Mouse (Mus musculus) forebrain, embryonic 10.5 days (tissue): ENCODE results near the gene Cyp2u1. TPM values are rescaled to one million over a fixed set of nuclear protein-coding genes. Genes with fewer than 3 reads are reported as not detected.
A peak's percentile ranks its signal among the peaks of the same experiment; 100 is the strongest.

Experiments used
- DNase-seq: peaks from one replicate; pipeline ENCODE4 v3.0.0-alpha.2; 2017; ENCODE audit warnings: low spot score; ENCODE audit errors: extremely low spot score
- H3K27ac ChIP-seq: fragments of 300-500 bp; sonication (generic); 2 replicates; pipeline ENCODE4 v1.5.1; 2016; ENCODE audit warnings: mild to moderate bottlenecking
- H3K27me3 ChIP-seq: fragments of 300-500 bp; sonication (generic); 2 replicates; pipeline ENCODE4 v1.6.1; 2016; ENCODE audit warnings: mild to moderate bottlenecking; ENCODE audit not compliant: poor library complexity, severe bottlenecking
- H3K36me3 ChIP-seq: fragments of 300-500 bp; sonication (generic); replicated peaks from 2 replicates; pipeline ENCODE4 v1.6.1; 2016; ENCODE audit warnings: mild to moderate bottlenecking, moderate library complexity
- H3K4me1 ChIP-seq: fragments of 300-500 bp; sonication (generic); 2 replicates; pipeline ENCODE4 v1.6.1; 2016
- H3K4me3 ChIP-seq: fragments of 300-500 bp; sonication (generic); 2 replicates; pipeline ENCODE4 v1.5.1; 2016; ENCODE audit warnings: mild to moderate bottlenecking, moderate library complexity
- H3K9me3 ChIP-seq: fragments of 300-500 bp; sonication (generic); 2 replicates; pipeline ENCODE4 v1.6.1; 2016; ENCODE audit warnings: mild to moderate bottlenecking, moderate library complexity
- WGBS: fragments of 180-500 bp; shearing (Covaris S2); methylation state at CpG from one replicate; pipeline ENCODE4 v1.1.7; 2016; 5-methylcytosine and 5-hydroxymethylcytosine counted together
- polyA plus RNA-seq: library from polyadenylated mRNA; unstranded; fragments of >200 nt; fragmentation: Nextera tagmentation; extraction: Ambion mirVana; gene quantifications from 2 replicates; pipeline ENCODE4 v1.2.1, GENCODE M21; 2016

Cyp2u1 gene
- polyA plus RNA-seq, 1 experiment from 2014 or later, result 1.6 TPM

DNA sequence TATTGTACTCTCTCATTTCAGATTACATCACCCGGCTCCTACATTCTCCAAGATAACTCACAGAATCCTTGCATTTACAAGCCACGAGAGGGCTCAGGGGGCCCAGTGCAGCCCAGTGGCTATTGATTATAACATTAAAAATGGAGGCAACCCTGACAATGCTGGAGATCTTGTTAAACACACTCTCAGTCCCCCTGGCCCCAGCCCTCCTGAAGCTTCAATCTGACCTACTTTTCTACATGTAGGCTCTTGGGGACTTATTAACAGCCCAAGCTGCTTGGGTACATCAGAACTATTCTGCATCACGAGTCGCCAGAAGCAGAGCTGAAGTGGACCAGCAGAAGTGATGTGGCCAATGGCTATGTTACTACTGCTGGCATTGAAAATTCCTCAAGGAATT lies 23.6 kb upstream of the Cyp2u1 start:
- no peak for DNase-seq
- H3K9me3 ChIP-seq, result peaks cover 3% of the 10 kb centered on the region; the same call in 1 of the 2 replicates
- H3K4me1 ChIP-seq, result no peaks in the 10 kb centered on the region
- WGBS, result 90% methylated on average over 4 of the region's 4 CpGs
- no peak overlapping the region for H3K4me3 ChIP-seq
- no peaks in the 10 kb centered on the region for H3K36me3 ChIP-seq
- no peak overlapping the region for H3K27ac ChIP-seq
- H3K27me3 ChIP-seq, result no peaks in the 10 kb centered on the region

DNA sequence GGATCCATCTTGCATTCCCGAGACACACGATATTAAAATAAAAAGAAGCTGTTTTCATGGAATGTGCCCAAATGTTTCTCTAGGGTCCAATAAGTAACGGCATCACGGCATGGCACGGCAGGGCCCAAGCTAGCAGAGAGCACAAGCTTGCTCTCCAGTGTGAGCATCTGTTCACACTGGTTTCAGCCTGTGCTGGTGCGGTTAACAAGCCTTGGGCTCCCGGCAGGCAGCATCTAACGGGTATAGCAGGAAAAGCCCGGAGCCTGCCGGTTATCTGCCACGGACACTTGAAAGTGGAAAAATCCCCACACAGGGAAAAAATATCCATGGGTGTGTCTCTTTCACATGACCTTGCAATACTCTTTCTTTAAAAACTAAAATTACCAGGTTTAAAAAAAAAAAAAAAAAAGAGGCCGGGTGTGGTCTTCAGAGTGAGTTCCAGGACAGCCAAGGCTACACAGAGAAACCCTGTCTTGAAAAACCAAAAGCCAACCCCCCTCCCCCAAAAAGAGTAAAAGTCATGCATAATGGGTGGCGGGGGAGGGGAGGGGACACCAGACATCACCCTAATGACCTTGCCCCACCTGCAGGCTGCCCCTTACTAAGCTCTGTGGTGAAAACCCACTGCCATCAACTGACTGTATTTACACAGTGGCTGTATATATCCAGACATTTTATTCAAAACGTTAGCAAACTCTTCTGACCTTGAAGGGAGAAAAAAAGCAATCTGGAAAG lies 19.2 kb upstream of the Cyp2u1 start:
- Histone ChIP-seq H3K4me3 (no peak overlapping the region), H3K36me3 (no peaks in the 10 kb centered on the region), H3K27me3 (peaks cover 5% of the 10 kb centered on the region; the same call in 1 of the 2 replicates), H3K4me1 (peaks cover 4% of the 10 kb centered on the region; the same call in 1 of the 2 replicates), H3K27ac (no peak overlapping the region), H3K9me3 (no peaks in the 10 kb centered on the region)
- DNase-seq, result no peak
- 81% methylated on average over 14 of the region's 14 CpGs for WGBS

GRCm38 (mm10) chr3:131320184-131320583 lies 17.2 kb upstream of the Cyp2u1 start:
- peaks cover 5% of the 10 kb centered on the region; the same call in 1 of the 2 replicates for H3K27me3 ChIP-seq
- H3K36me3 ChIP-seq, result no peaks in the 10 kb centered on the region
- peak; percentile 74 for DNase-seq
- H3K9me3 ChIP-seq, result no peaks in the 10 kb centered on the region
- 6% methylated on average over 3 of the region's 3 CpGs for WGBS
- peaks cover 14% of the 10 kb centered on the region for H3K4me1 ChIP-seq
- no peak overlapping the region for H3K4me3 ChIP-seq
- H3K27ac ChIP-seq, result no peak overlapping the region

DNA sequence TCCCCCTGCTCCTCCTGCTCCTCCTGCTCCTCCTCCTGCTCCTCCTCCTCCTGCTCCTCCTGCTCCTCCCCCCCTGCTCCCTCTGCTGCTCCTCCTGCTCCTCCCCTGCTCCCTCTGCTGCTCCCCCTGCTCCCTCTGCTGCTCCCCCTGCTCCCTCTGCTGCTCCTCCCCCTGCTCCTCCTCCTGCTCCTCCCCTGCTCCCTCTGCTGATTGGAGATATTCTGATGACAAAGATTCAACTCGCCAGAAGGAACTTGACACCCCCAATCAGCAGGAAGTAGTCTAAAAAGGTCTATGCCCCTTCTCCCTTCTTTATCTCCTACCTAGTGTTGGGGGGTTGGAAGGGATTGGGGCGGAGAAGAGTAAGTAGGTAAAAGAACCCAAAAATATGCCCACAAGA lies 15.2 kb upstream of the Cyp2u1 start:
- DNase-seq, result no peak
- H3K27me3 ChIP-seq, result peaks cover 5% of the 10 kb centered on the region; the same call in 1 of the 2 replicates
- 60% methylated on average over 2 of the region's 2 CpGs for WGBS

GRCm38 (mm10) chr3:131317126-131317525 lies 14.1 kb upstream of the Cyp2u1 start:
- no peaks in the 10 kb centered on the region for H3K36me3 ChIP-seq
- 91% methylated on average over 1 of the region's 1 CpGs for WGBS
- no peak for DNase-seq

More for the DNA sequence above, 15.2 kb upstream of the Cyp2u1 start:
- H3K27ac ChIP-seq, result no peak overlapping the region
- H3K4me3 ChIP-seq, result no peak overlapping the region
- H3K9me3 ChIP-seq, result no peaks in the 10 kb centered on the region
- peaks cover 14% of the 10 kb centered on the region for H3K4me1 ChIP-seq
- no peaks in the 10 kb centered on the region for H3K36me3 ChIP-seq

GRCm38 (mm10) chr3:131315957-131316510 lies 13.0 kb upstream of the Cyp2u1 start:
- Histone ChIP-seq H3K36me3 (no peaks in the 10 kb centered on the region), H3K9me3 (no peaks in the 10 kb centered on the region), H3K4me1 (peaks cover 14% of the 10 kb centered on the region), H3K27me3 (peaks cover 5% of the 10 kb centered on the region; the same call in 1 of the 2 replicates), H3K4me3 (no peak overlapping the region), H3K27ac (0 out of 2 replicates have a peak overlapping the region, but pooled peaks have one; percentile 45)
- 44% methylated on average over 4 of the region's 4 CpGs for WGBS
- DNase-seq, result no peak

More at GRCm38 (mm10) chr3:131317126-131317525, 14.1 kb upstream of the Cyp2u1 start:
- H3K27me3 ChIP-seq, result peaks cover 5% of the 10 kb centered on the region; the same call in 1 of the 2 replicates
- H3K9me3 ChIP-seq, result no peaks in the 10 kb centered on the region
- no peak overlapping the region for H3K4me3 ChIP-seq
- no peak overlapping the region for H3K27ac ChIP-seq
- H3K4me1 ChIP-seq, result peaks cover 14% of the 10 kb centered on the region

GRCm38 (mm10) chr3:131312340-131312739 lies 9.3 kb upstream of the Cyp2u1 start:
- peaks cover 18% of the 10 kb centered on the region; the same call in 1 of the 2 replicates for H3K9me3 ChIP-seq
- whole genome bisulfite sequencing, result 93% methylated on average over 9 of the region's 9 CpGs
- no peaks in the 10 kb centered on the region for H3K27me3 ChIP-seq
- H3K4me1 ChIP-seq, result peaks cover 11% of the 10 kb centered on the region
- no peak for DNase-seq
- H3K36me3 ChIP-seq, result no peaks in the 10 kb centered on the region
- no peak overlapping the region for H3K4me3 ChIP-seq
- no peak overlapping the region for H3K27ac ChIP-seq

GRCm38 (mm10) chr3:131310572-131310971 lies 7.5 kb upstream of the Cyp2u1 start:
- Histone ChIP-seq H3K27me3 (no peaks in the 10 kb centered on the region), H3K36me3 (no peaks in the 10 kb centered on the region), H3K9me3 (peaks cover 18% of the 10 kb centered on the region; the same call in 1 of the 2 replicates), H3K4me1 (peaks cover 2% of the 10 kb centered on the region; the same call in 1 of the 2 replicates), H3K27ac (no peak overlapping the region), H3K4me3 (no peak overlapping the region)
- no peak for DNase-seq
- 90% methylated on average over 4 of the region's 4 CpGs for WGBS

- Histone ChIP-seq H3K9me3 (peaks cover 18% of the 10 kb centered on the region; the same call in 1 of the 2 replicates), H3K36me3 (no peaks in the 10 kb centered on the region), H3K4me3 (no peak overlapping the region), H3K4me1 (peaks cover 3% of the 10 kb centered on the region), H3K27me3 (peaks cover 18% of the 10 kb centered on the region), H3K27ac (no peak overlapping the region)
- WGBS, result 85% methylated on average over 3 of the region's 3 CpGs
- DNase-seq, result no peak
Observed at GRCm38 (mm10) chr3:131307811-131308210, 4.8 kb upstream of the Cyp2u1 start.

- DNase-seq, result no peak
- 90% methylated on average over 7 of the region's 7 CpGs for WGBS
Observed at GRCm38 (mm10) chr3:131306255-131306654, 3.2 kb upstream of the Cyp2u1 start.

GRCm38 (mm10) chr3:131303320-131303714 lies 290 bp upstream of the Cyp2u1 start:
- H3K36me3 ChIP-seq, result no peaks in the 10 kb centered on the region
- H3K27me3 ChIP-seq, result peaks cover 32% of the 10 kb centered on the region
- H3K4me3 ChIP-seq, result peak overlapping the region; percentile 78
- 25% methylated on average over 5 of the region's 5 CpGs for WGBS
- no peak overlapping the region for H3K27ac ChIP-seq
- H3K9me3 ChIP-seq, result peaks cover 4% of the 10 kb centered on the region; the same call in 1 of the 2 replicates
- H3K4me1 ChIP-seq, result peaks cover 9% of the 10 kb centered on the region
- DNase-seq, result no peak

More at GRCm38 (mm10) chr3:131306255-131306654, 3.2 kb upstream of the Cyp2u1 start:
- Histone ChIP-seq H3K4me1 (peaks cover 9% of the 10 kb centered on the region), H3K27ac (no peak overlapping the region), H3K36me3 (no peaks in the 10 kb centered on the region), H3K4me3 (no peak overlapping the region), H3K27me3 (peaks cover 27% of the 10 kb centered on the region), H3K9me3 (peaks cover 18% of the 10 kb centered on the region; the same call in 1 of the 2 replicates)

DNA sequence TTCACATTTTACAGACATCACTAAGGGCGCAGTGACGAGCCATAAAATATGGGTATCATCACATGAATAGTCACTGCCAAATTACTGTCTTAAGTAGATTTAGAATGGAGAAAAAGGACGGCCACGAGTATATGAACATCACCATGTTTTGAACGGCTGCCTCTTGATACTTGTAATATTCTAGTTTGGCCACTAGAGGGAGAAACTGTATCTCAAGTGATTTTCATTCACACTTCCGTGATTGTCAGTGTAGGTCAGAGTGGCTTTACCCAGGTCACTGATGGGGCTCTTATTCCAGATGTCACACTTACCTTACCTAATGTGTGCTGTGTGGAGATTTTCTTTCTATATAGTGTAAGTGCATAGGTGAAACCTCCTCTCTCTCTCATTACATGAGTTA lies 3.1 kb downstream of the Cyp2u1 start:
- Histone ChIP-seq H3K36me3 (no peaks in the 10 kb centered on the region), H3K27ac (no peak overlapping the region), H3K27me3 (peaks cover 29% of the 10 kb centered on the region), H3K9me3 (no peaks in the 10 kb centered on the region), H3K4me3 (no peak overlapping the region), H3K4me1 (peaks cover 14% of the 10 kb centered on the region)
- DNase-seq, result no peak
- WGBS, result 19% methylated on average over 6 of the region's 6 CpGs

DNA sequence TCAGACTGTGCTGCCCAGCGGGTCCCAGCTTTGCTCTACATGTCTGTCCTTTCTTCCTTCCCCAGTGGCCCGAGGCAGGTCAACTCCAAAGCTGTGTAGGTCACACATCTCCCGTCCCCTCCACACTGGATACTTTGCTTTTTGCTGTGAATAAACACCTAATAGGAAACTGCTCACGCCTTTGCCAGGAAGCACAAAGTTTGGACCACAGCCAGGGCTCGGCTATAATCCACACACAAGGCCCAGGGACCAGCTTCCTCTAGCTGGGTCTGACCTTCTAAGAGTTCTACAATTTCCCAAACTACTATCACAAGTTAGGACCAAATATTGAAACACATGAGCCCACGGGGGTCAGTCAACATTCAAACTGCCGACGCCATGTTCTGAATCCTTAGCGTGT lies 3.9 kb downstream of the Cyp2u1 start:
- no peak overlapping the region for H3K27ac ChIP-seq
- peaks cover 21% of the 10 kb centered on the region for H3K27me3 ChIP-seq
- H3K9me3 ChIP-seq, result no peaks in the 10 kb centered on the region
- WGBS, result 93% methylated on average over 9 of the region's 9 CpGs
- peaks cover 14% of the 10 kb centered on the region for H3K4me1 ChIP-seq
- no peaks in the 10 kb centered on the region for H3K36me3 ChIP-seq
- DNase-seq, result no peak
- no peak overlapping the region for H3K4me3 ChIP-seq
